Mouse (Mus musculus) thymus, postnatal 36 days (tissue): ENCODE data around the gene Slc5a12.

Source experiments
- DNase-seq, 2 experiments: peaks; one replicate each; pipeline ENCODE4 v3.0.0; 2022; ENCODE audit warnings: mixed read lengths in 2 of 2

The Slc5a12 gene

DNA sequence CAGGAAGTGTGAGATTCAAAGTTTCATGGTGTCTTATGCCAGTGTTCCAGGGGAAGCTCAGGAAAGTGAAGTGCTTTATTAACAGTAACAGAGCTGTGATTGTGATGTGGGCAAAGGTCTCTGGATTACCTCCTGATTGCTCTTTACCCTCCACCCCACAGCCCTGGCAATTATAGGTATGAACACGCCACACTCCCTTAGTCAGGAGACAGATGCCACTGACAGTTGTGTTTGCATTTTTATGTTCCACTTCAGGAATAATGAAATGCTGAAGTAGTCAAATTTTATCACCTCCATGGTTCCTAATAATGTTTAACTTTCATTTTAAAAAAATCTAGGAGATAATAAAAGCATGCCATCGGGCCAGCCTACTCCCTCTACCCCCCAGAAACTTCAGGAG lies at the start of gene Slc5a12:
Gene Slc5a12, plus strand, starts transcription at position 367 of the 400 bp plus-strand sequence.
- DNase-seq, result no peak

DNA sequence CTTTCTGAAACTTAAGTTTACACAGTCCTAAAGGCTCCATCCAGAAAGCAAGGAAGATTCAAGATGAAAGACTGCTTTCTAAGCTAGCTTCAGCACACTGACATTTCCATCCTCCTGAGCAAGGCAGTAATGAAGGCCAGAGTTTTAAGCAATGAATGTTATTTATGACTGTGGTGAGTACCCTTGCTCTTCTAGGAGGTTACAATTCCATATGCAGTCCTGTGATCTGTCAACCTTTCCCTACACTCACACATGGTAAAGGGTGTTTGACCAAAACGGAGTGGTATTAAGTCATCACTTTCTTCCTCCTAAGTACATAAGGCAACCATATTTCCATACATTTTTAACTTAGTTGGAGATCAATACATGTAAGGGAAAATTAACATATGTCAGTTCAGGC lies 41.0 kb upstream of the Slc5a12 start:
- DNase-seq, result no peak

DNA sequence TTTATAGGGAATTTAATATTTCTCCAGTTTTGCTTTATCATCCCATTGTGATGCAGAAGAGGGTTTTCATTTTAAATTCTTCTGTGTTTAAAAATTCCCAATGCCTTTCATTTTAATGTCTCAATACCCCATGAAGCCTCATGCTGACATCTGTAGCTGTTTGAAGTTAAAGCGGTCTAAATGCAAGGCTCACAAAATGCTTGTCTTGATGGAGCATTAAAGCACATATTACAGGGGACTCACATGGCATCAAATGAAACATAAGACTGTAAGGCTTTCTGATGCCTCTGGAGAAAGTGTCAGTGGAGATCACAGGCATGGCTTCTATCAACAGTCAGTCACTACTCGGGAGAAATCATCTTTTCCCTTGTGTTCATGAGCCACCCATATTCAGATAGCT lies 34.5 kb upstream of the Slc5a12 start:
- DNase-seq, result no peak

DNA sequence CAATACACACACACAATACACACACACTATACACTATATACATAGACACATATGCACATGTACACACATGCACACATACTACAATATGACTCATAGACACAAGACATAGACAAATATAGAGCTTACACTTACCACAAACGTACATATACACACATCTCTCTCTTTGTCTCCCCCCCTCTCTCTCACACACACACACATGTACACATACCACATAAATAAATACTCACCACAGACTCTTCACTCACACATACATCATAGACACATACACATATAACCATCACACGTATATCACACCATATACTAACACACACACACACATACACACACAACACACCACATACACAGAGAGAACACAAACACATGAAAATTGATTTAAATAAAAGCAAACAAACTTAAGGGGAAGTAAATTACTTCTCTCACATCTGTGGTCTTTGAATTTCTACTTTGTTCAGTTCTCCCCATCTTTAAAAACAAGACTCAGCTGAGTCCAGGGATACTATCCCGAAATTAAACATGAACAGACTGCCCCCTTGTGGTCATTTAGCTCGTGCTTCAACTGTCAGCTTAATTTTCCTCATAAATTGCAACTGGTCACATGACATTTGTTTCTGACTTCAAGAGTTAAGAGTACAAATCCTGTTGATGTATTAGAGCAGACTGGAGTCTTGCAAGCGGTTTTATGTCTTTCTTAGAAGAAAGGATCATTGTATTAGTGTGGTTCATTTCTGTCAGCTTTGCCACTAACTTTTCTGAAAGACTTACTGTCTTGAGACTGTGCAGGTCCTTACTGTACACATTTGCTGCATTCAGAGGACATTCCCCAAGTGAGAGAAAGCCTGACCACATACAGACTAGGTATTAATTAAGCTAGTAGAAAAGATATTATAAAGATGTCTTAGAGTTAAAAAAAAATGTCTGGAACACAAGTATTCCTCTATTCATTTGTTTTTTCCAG lies 32.1 kb upstream of the Slc5a12 start:
- no peak for DNase-seq

DNA sequence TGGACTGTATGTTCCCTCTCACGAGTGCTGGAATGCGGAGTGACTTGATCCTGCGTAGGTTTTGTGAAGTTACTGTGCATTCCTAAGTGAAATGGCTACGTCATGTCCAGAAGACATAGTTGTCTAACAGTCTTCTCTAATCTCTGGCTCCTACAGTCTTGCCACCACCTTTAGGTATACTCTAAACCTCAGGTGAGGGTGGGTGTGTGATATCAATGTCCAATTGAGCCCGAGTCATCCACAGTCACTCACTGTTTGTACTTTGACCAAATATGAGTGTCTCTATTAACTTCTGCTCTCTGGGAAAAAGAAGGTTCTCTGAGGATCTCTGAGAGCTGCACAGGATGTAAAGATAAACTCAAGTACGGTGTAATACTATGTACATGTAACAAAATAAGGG lies 10.4 kb upstream of the Slc5a12 start:
- DNase-seq, result no peak

DNA sequence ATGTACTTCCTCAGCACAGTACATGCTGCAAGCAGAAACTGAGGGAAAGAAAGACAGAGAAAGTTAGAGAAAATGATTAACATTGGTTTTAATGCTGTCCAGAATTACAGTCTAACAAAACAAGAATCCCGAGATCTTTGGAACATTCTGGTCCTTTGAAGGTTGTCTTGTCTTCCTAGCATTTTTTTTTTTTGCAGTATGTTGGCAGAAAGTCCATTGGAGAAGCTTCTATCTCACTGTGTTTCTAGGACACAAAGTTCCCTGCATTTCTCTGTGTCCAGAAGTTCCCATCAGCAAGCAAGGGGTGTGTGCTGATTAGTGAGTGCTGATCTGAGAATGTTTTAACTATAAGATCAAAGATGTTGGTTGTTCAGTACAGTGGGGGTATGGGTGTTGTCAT lies 7.1 kb upstream of the Slc5a12 start:
- no peak for DNase-seq

DNA sequence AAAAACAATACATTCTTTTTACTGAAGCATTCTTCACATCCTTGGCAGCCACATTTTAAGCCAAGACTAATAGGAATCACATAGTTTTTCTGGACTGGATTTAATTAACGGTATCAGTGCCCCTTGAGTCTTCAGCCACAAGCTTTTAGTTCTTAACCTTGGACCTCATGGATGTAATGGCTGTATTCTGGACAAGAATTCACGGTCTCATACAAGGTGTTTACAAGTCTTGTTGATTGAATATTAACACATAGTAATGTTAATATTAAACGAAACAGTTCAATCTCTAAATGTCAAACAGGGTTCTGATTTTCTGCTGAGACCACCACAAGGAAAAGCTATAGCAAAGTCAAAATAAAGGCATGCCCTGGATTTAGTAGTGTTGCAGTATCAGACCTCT lies 4.8 kb upstream of the Slc5a12 start:
- DNase-seq, result no peak

DNA sequence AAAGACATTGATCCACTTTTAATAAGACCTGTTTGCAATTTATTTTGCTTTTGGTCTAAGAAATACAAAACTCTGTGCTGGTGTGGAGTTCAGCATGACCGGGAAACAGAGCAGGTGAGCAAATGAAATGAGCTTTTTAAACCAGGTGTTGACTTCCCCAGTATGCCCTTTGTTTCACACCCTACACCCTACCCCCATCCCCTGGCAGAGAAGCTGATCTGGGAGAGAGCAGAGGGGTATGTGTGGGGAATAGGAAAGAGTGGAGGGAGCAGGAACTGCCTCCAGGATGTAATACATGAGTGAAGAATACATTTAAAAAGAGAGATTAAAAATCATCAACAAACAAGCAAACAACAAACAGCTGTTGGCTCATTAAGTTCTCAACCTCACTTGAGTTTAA lies 47.3 kb downstream of the Slc5a12 start:
- DNase-seq, result no peak

DNA sequence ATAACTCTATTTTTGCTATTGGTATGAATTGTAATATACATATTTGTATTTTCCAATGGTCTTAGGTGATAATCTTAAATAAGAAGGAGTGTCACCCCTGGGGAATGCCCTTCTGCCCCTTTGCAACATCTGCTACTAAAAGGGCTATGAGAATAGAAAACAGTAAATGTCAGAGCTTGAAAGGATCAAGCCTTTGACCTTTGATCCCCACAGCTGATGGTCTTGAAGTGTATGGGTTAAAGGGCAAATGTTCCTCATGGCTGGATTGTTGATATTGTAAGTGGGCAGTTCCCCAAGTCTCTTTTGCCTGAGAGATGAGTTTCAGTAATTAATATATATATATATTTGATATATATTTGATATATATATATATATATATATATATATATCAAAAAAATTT lies 47.7 kb downstream of the Slc5a12 start:
- no peak for DNase-seq

DNA sequence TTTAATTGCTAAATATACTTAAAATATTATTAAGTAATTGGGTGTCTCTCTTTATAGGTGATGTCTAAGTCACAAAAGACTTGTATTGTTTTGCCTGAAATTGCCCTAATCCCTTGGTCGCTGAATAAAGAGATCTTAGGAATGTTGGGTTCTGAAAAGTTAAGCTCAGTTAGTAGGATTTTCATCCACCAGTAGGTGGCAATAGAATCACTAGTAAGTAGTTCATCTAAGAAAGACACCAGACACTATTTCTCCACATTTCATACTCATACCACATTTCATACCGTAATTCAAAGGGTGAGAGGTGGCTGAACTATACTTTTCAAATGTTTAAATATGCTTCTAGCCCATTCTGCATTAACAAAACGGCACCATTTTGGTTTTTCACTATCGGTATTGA lies 66.2 kb downstream of the Slc5a12 start:
- DNase-seq, result no peak

DNA sequence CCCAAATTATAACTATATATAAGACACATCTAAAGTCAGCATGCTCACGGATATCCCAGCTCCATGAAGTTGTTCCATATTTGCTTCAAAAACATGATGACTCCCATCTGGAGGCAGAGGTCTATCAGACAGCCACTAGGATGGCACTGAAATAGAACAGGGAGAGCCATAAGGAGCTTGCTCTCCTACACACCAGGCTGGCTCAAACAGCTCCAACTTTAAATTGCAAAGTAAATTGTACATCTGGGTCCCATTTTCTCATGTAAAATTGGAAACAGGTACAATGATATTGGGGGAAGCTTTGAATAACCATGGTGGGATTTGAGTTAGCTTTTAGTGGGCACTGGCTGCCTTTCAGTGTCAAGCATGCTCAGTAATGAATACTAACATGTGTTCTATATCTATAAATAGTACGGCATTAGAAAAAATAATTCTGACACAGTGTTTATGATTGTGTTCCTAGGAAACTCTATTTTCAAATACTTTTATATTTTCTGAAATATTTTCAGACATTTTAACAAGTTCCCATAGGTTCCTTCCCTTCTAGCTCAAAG lies 74.0 kb downstream of the Slc5a12 start:
- DNase-seq, result no peak
